Mouse (Mus musculus): ENCODE measurements around the gene Igf1r. TPM values are rescaled to one million over a fixed set of nuclear protein-coding genes. Genes with fewer than 3 reads are reported as not detected.

Igf1r gene
- polyA plus RNA-seq, 1 experiment from 2014 or later = 8.5 TPM

DNA sequence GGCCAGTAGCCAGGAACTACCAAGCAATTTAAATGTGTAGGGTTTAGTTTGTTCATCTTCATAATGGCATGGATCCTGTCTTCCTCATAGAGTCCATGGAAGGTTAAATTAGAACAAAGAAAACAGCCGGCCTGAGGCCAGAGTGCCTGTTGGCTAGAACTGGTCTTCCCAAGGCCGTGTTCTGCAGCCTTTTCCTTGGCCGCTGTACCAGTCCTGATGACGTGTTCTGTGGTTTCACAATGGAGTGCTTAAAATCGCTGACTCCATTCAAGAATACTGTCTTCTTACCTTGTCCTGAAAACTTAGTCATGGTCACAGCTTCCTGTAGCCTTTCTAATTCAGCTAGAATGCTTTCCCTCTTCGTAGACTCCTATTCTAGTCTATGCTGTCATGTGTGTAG is 53.9 kb downstream of the Igf1r start:
- no peak for DNase-seq (ENCODE audit: low spot score)

DNA sequence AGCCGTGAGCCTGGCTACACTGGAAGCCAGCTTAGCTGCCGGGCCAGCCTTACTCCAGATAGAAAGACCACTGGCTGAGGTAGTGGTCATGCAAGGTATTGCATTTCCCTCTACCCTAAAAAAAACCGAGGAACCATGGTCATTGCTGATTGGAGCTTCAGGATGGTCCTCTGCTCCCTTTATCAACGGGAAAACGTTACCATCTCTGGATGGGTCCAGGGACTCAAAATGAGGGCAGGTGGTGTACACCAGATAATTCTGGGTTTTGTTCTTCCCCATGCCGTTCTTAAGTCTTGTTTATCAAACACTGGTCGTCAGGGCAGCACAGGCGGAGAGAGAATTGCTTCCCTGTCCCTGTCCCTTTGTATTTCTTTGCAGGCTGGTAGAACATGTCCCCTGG is 57.0 kb downstream of the Igf1r start:
- no peak for DNase-seq (ENCODE audit: low spot score)

- DNase-seq (ENCODE audit: low spot score) = no peak
Observed at GRCm38 (mm10) chr7:68010168-68010567, 57.5 kb downstream of the Igf1r start.

DNA sequence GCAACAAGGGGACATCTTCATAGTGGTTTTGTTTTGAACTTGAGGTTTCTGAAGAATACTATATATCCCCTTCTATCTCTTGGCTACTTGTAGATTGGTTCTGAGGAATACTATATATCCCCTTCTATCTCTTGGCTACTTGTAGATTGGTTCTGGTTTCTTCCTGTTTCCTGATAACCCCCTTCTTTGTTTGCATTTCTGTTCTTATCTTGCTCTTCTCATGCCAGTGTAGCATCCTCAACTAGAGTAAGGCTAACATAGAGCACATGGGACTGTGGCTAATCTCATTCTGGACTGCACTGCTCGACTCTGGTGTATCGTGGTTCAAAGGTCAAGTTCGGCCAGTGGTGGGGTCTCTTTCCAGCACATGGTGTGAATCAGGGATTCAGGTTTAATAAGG is 58.2 kb downstream of the Igf1r start:
- no peak for DNase-seq (ENCODE audit: low spot score)

GRCm38 (mm10) chr7:68011385-68012122 is 58.9 kb downstream of the Igf1r start:
- DNase-seq (ENCODE audit: low spot score) = no peak

DNA sequence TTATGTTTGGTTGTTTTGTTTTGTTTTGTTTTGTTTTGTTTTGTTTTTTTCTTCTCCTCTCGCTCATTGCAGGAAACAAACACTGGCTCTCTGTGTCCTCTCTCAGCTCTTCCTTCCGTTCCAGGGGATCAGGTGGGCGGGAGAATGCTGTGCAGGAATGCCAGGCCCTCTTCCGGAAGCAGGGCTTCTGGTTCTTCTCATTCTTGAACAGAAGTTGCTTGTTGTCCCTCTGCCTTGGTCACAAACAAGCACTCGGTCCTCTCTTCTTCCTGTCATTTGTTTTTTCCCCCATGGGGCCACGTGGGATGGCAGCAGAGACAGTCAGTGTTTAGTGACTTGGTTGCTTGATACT is 59.5 kb downstream of the Igf1r start:
- no peak for DNase-seq (ENCODE audit: low spot score)

- no peak for DNase-seq (ENCODE audit: low spot score)
Observed at GRCm38 (mm10) chr7:68014495-68014894, 61.9 kb downstream of the Igf1r start.

DNA sequence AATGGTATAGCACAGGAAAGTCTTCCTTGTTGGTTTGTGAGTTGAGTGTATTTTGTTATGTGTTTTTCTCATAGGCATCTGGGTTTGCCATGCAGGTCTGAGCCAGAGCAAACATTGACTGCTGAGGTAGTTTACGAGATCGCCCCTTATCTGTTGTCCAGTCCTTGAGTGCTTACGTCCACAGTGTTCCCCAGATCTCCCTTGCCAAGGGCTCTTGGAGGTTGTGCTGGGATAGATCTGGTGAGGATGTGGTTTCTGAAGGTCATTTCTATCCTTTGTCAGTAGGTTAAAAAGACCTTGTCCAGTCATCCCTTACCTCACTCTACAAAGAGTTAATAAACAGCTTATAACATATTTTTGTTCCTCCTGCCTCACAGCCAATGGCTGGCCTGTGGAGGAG is 62.8 kb downstream of the Igf1r start:
- DNase-seq (ENCODE audit: low spot score) = no peak

GRCm38 (mm10) chr7:68018038-68018437 is 65.4 kb downstream of the Igf1r start:
- DNase-seq (ENCODE audit: low spot score) = no peak

DNA sequence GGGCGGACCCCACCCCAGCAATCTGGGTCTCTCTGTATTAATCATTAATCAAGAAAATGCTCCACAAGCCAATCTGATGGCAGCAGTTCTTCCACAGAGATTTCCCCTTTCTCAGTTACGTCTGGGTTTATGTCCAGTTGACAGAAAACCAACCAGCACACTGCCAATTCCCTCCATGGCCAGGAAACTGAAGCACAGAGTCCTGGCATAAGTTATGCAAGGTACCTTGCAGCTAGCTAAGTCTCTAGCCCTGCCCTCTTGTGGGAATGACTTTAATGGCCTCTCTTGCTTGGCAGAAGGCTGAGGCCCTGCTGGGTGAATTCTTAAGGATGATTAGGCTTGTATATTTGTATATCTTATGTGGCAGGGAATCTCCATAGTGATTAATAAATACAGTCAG is 67.9 kb downstream of the Igf1r start:
- DNase-seq (ENCODE audit: low spot score) = no peak

DNA sequence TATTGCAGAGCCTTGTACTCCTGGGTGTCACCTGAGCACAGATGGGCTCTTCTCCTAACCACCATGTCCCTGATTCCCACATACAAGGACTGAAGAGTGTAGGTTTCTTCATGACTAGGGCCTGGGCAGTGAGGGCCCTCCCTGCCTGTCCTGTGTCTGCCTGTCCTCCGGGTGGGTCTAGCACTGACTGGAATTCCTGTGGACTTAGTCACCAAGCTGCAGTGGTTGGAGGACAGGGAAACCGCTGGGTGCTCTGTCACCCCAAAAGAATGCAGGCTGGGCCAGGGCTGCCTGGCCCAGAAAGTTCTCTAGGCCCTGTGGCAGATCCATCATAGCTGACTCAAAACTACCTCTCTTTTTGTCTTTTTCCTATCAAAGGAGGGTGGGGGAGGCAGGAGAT is 69.1 kb downstream of the Igf1r start:
- DNase-seq (ENCODE audit: low spot score) = no peak

DNA sequence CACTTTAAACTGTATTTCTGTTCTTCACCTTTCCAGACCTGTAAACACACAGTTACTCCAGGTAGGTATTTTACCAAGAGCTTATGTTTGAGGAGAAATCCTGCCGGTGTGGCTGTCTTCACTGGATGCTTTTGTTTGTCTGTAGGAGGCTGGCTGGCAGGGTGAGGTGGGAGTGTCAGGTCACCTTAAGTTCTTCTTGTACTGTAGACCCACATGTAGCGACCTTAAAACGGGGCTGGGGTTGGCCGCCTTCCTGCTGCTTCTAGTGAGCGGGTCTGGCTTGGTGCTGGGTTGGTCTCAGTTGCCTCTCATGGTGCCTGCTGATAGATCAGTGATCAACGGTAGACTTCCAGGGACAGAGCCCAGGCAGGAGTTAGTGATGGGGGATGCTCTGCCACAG is 69.6 kb downstream of the Igf1r start:
- DNase-seq (ENCODE audit: low spot score) = no peak

- no peak for DNase-seq (ENCODE audit: low spot score)
Observed at GRCm38 (mm10) chr7:68023882-68024281, 71.3 kb downstream of the Igf1r start.

GRCm38 (mm10) chr7:68024625-68025024 is 72.0 kb downstream of the Igf1r start:
- DNase-seq (ENCODE audit: low spot score) = no peak

GRCm38 (mm10) chr7:68025396-68025795 is 72.8 kb downstream of the Igf1r start:
- no peak for DNase-seq (ENCODE audit: low spot score)

GRCm38 (mm10) chr7:68026076-68026475 is 73.4 kb downstream of the Igf1r start:
- DNase-seq (ENCODE audit: low spot score) = no peak

GRCm38 (mm10) chr7:68028167-68028566 is 75.5 kb downstream of the Igf1r start:
- DNase-seq (ENCODE audit: low spot score) = no peak

- no peak for DNase-seq (ENCODE audit: low spot score)
Observed at GRCm38 (mm10) chr7:68030846-68031245, 78.2 kb downstream of the Igf1r start.

GRCm38 (mm10) chr7:68036527-68036926 is 83.9 kb downstream of the Igf1r start:
- DNase-seq (ENCODE audit: low spot score) = no peak

DNA sequence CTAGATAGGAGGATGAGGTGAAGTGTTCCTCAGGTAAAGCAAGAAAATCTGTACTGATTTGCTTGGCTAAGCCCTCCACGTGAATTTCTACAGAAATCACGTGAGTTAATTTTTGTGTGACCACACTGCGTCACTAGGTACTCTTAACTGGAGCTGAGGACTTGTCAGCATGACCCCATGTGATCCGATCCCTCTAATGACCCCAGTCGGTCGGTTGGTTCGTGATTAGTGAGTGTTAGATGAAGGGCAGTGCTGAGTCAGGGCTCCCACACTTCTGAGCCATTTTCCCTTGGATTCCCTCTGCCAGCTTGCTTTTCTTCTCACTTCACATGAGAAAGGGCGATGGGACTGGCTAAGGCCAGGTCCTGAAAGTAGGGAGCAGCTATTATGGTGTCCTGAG is 86.2 kb downstream of the Igf1r start:
- no peak for DNase-seq (ENCODE audit: low spot score)

- DNase-seq (ENCODE audit: low spot score) = no peak
Observed at GRCm38 (mm10) chr7:68039550-68039949, 86.9 kb downstream of the Igf1r start.

DNA sequence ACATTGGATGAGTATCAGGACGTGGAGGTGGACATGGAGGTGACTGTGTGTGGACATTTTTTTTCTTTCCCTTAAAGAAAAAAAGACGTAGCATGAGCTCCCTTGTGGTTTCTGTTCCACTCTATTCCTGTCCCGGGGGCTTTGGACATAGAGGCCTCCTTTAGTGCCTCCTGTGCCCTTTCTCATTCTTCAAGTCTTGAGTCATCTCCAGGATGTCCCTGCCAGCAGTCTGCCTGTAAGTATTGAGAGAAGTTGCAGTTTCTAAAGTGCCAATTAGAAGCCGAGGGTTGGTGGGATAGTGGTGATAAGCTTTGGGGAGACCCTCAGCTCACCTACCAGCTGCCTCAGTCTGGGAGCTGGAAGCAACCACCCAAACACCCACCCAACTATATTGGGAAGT is 92.0 kb downstream of the Igf1r start:
- DNase-seq (ENCODE audit: low spot score) = no peak

GRCm38 (mm10) chr7:68047152-68047551 is 94.5 kb downstream of the Igf1r start:
- DNase-seq (ENCODE audit: low spot score) = no peak

GRCm38 (mm10) chr7:68048532-68048931 is 95.9 kb downstream of the Igf1r start:
- DNase-seq (ENCODE audit: low spot score) = no peak

All from thymus, postnatal 0 days (tissue).